Mouse (Mus musculus) kidney, adult 2 months (tissue): ENCODE measurements around the gene Gli3. TPM values are rescaled to one million over a fixed set of nuclear protein-coding genes. Genes with fewer than 3 reads are reported as not detected.

Experiments used
- DNase-seq: peaks from one replicate; pipeline ENCODE4 v3.0.0; 2021
- H3K27ac ChIP-seq: fragments of 200-500 bp; 2 replicates; pipeline ENCODE4 v1.5.1; 2012; ENCODE audit warnings: low read depth, low read length, control low read depth, inconsistent platforms; ENCODE audit not compliant: insufficient read depth
- H3K27me3 ChIP-seq: fragments of 200-500 bp; replicated peaks from 2 replicates; pipeline ENCODE4 v1.6.1; 2012; ENCODE audit warnings: mild to moderate bottlenecking, moderate library complexity, low read length, inconsistent platforms; ENCODE audit not compliant: control insufficient read depth, insufficient read depth
- H3K36me3 ChIP-seq: fragments of 200-500 bp; 2 replicates; pipeline ENCODE4 v1.6.1; 2012; ENCODE audit warnings: mild to moderate bottlenecking, moderate library complexity, low read length, inconsistent platforms; ENCODE audit not compliant: control insufficient read depth, insufficient read depth
- H3K4me1 ChIP-seq: fragments of 200-500 bp; 2 replicates; pipeline ENCODE4 v1.6.1; 2011; ENCODE audit warnings: low read length; ENCODE audit not compliant: control insufficient read depth, insufficient read depth
- H3K4me3 ChIP-seq: fragments of 200-500 bp; 2 replicates; pipeline ENCODE4 v1.5.1; 2011; ENCODE audit warnings: mild to moderate bottlenecking, low read depth, low read length, control low read depth; ENCODE audit not compliant: insufficient read depth
- CTCF ChIP-seq: fragments of 200-500 bp; conservative IDR thresholded peaks from 2 replicates; pipeline ENCODE4 v1.5.1; 2011; ENCODE audit warnings: low read depth, mild to moderate bottlenecking, control low read depth, low read length, moderate library complexity, mixed read lengths; ENCODE audit not compliant: insufficient read depth, insufficient read length
- POLR2A ChIP-seq: fragments of 200-500 bp; IDR thresholded peaks from one replicate; pipeline ENCODE4 v1.6.1; 2011; ENCODE audit warnings: low read depth, low read length, control low read depth
- WGBS: fragments of 180-500 bp; shearing (Covaris S2); methylation state at CpG from one replicate; pipeline ENCODE4 v1.1.7; 2018; 5-methylcytosine and 5-hydroxymethylcytosine counted together
- polyA plus RNA-seq: library from polyadenylated mRNA; depleted of rRNA; stranded (reverse); fragments of >200 nt; gene quantifications from 2 replicates; pipeline ENCODE4 v1.2.3, GENCODE M21; 2012; rRNA removed

Gli3 gene
- 0.58 and 0.99 TPM in 2 replicates for polyA plus RNA-seq

DNA sequence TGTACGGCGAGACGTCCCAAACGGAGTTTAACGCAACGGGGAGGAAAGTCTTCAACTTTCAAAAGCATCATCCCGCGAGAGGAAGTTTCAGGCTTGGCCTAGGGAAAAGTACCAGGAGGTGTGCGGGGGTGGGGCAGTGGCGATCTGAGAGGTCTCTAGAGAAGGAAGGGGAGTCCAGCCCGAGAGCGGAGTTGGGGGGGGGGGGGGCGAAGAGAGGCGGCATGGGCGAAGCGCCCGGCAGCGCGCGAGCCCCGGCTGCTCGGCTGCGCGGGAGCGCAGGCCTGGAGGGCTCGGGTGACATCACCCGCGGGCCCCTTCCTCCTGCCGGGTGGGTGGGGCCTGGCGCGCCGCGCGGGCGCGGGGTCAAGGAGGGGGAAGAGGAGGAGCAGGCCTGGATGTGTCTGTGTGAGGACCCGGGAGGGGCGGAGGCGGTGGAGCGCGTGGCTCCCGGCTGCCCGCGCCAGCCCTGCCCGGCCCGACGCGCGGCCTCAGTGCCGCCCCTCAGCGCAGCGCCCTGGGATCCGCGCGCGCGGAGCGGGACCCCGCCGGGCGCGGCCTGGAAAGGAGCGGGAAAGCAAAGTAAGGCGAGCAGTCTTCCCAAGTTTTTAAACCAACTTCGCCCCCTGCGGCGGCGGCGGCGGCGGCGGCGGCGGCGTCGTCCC, at the start of gene Gli3:
Gene Gli3 (plus strand): TSS at position 406 of the 662 bp plus-strand sequence.
- 1% methylated on average over 73 of the region's 76 CpGs for WGBS
- DNase-seq: peak; percentile 58
- no peak for TF ChIP-seq POLR2A
- TF ChIP-seq CTCF: no peak
- H3K4me3 ChIP-seq: peak within 1 kb of the TSS; percentile 61
- no peaks in the 10 kb centered on the region for H3K36me3 ChIP-seq
- H3K27me3 ChIP-seq: peaks cover 1% of the 10 kb centered on the region; the same call in 1 of the 2 replicates
- no peak within 1 kb of the TSS for H3K27ac ChIP-seq
- no peaks in the 10 kb centered on the region for H3K4me1 ChIP-seq

DNA sequence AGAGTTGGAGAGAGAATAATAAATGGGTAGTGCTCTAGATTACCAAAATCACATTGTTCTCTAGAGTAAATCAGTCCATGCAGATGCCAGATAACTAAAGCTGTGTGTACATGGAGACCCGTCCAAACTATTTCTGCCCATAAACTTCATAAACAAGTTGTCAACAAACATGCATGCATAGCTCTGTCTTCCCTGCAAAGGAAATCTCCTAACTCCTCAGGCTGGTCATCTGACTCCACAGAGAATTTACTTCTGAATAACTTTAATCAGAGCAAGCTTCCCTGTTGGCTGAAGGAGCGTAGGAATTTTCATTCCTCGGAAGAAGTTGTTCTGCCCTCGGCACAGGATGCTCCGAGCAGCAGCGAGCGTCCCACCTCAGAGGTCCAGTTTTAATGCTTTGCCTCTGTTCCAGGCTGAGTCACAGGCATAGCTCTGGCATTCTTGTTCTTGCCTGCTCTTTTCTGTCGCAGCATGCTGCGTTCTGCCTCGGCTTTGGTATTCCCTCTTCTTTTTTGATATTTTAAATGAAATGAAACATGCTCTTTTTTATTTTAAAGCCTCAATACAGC, 41.8 kb upstream of the Gli3 start:
- Histone ChIP-seq H3K4me3 (no peak overlapping the region), H3K36me3 (no peaks in the 10 kb centered on the region), H3K27me3 (no peaks in the 10 kb centered on the region), H3K4me1 (no peaks in the 10 kb centered on the region), H3K27ac (no peak overlapping the region)
- 46% methylated on average over 10 of the region's 10 CpGs for WGBS
- TF ChIP-seq CTCF (no peak), POLR2A (no peak)
- no peak for DNase-seq

DNA sequence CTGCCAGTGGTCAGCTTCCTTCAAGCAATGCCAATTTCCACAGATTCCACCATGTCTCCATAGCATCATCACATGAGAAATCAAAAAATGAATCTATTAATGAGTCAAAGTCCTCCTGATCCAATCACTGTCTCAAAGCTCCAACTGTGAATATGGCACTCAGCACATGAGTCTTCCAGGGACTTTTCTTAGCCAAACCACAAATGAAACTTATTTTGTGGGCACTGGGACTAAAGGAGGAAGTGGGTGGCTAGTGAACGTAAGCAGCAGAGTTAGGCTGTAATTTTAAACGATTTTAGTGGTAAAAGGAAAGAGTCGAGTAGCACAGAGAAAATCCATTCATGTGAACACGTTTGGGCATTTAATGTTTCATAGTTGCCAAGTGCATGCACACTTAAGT, 21.0 kb upstream of the Gli3 start:
- 77% methylated on average over 4 of the region's 4 CpGs for WGBS
- TF ChIP-seq POLR2A: no peak
- no peak for TF ChIP-seq CTCF
- H3K27me3 ChIP-seq: no peaks in the 10 kb centered on the region; the same call in 1 of the 2 replicates
- no peak for DNase-seq
- H3K4me1 ChIP-seq: no peaks in the 10 kb centered on the region
- H3K36me3 ChIP-seq: no peaks in the 10 kb centered on the region
- no peak overlapping the region for H3K4me3 ChIP-seq
- no peak overlapping the region for H3K27ac ChIP-seq

DNA sequence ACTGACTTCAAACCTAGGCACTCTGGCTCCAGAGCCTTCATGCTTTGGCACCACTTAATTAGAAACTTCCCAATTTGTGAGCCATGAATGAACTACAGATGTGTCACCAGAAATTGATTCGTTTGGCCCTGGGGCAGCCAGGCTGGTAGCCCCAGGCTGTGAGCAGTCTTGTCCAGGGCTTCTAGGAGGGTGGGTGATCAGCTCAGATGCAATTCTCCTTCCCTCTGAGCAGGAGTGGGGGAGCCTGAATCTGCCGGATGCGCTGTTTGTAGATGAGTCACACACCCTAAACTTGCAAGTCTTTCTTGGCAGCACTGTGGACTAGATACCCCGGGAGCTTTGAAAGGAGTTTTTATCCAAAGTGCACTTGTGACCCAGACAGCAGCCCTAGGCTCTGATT, 18.7 kb upstream of the Gli3 start:
- no peaks in the 10 kb centered on the region; the same call in 1 of the 2 replicates for H3K27me3 ChIP-seq
- no peak overlapping the region for H3K27ac ChIP-seq
- no peak for DNase-seq
- H3K4me3 ChIP-seq: no peak overlapping the region
- 42% methylated on average over 4 of the region's 4 CpGs for WGBS
- no peaks in the 10 kb centered on the region for H3K4me1 ChIP-seq
- H3K36me3 ChIP-seq: no peaks in the 10 kb centered on the region
- TF ChIP-seq CTCF (no peak), POLR2A (no peak)

DNA sequence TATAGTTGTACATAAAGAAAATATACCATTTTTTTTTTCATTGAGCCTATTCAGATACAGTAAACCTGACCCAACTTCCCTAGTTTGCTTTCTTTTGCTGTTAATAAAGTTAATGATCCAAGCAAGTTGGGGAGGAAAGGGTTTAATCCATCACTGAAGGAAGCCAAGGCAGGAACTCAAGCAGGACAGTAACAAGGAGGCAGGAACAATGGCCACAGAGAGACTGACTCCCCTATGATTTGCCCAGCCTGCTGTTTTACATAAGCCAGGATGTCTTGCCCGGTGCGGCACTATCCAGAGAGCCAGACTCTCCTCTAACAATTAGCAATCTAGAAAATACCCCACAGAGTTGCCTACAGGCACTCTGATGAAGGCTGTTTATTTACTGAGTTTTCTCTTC, 17.4 kb upstream of the Gli3 start:
- TF ChIP-seq POLR2A (no peak), CTCF (no peak)
- Histone ChIP-seq H3K4me1 (no peaks in the 10 kb centered on the region), H3K36me3 (no peaks in the 10 kb centered on the region), H3K4me3 (no peak overlapping the region), H3K27ac (no peak overlapping the region), H3K27me3 (no peaks in the 10 kb centered on the region; the same call in 1 of the 2 replicates)
- 27% methylated on average over 2 of the region's 2 CpGs for WGBS
- no peak for DNase-seq

DNA sequence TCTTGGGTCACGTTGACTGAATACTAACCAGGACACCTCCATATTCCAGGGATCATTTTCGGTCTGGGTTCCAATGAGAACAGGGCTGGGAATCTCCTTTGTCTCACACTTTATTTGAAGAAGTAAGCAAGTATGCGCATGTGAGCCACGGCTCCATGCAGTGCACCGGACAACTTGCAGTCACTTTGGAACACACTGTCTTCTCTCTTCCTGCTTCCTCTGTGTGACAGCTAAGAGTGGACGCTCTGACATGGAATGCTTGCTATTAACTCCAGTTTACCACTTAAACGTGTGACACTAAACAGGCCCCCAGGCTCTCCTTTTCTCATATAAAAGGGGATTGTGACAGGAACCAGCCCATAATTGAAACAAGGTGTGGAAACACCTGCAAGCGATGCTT, 17.0 kb upstream of the Gli3 start:
- no peaks in the 10 kb centered on the region for H3K36me3 ChIP-seq
- H3K27me3 ChIP-seq: no peaks in the 10 kb centered on the region
- H3K27ac ChIP-seq: no peak overlapping the region
- 77% methylated on average over 8 of the region's 8 CpGs for WGBS
- DNase-seq: no peak
- no peak overlapping the region for H3K4me3 ChIP-seq
- TF ChIP-seq POLR2A (no peak), CTCF (no peak)
- no peaks in the 10 kb centered on the region for H3K4me1 ChIP-seq

DNA sequence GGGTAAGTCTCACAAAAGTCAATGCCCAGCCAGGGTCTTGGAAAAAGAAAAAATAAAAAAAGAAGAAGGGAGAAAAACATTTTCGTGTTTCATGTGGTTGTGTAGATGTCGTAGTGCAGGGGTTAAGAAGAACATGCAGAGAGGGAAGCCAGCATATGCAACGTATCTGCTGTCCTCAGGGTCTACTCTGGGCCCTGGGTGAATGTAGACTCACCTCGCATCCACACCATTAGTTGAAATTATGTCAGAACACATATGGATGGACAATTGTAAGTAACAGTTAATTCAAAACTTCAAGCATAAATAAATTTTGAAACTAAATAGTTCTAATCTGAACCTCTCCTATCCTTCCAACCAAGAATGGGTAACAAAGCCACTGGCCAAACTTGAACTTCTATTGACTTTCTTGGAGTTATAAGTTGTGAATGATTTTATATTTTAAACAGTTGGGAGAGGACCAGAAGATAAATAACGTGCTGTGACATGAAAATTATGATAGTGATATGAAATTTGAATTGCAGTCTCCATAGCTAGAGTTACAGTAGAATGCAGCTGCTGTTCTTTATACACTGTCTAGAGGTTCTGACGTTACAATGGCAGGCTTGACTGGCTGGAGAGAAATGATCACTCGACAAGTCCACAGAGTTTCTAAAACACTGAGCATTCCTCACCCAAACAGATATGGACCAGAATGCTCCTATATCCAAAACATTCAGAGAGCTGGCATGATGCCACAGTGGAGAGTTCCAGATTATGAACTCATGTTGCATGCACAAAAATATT, 16.1 kb upstream of the Gli3 start:
- WGBS: 85% methylated on average over 7 of the region's 7 CpGs
- H3K27ac ChIP-seq: no peak overlapping the region
- H3K4me3 ChIP-seq: no peak overlapping the region
- no peak for DNase-seq
- TF ChIP-seq CTCF (no peak), POLR2A (no peak)
- H3K36me3 ChIP-seq: no peaks in the 10 kb centered on the region
- no peaks in the 10 kb centered on the region for H3K4me1 ChIP-seq
- H3K27me3 ChIP-seq: no peaks in the 10 kb centered on the region
